Mouse (Mus musculus) retina, adult 2 months (tissue): ENCODE data around the gene Olfr291.
A peak's percentile ranks its signal among the peaks of the same experiment; 100 is the strongest.

ENCODE experiments used
- DNase-seq: peaks from one replicate; pipeline ENCODE4 v3.0.0-alpha.2; 2012; ENCODE audit warnings: low read depth, low spot score

The Olfr291 gene

GRCm38 (mm10) chr7:84853253-84853652 is at the start of gene Olfr291:
TSS of gene Olfr291 (plus strand) at chr7:84853553.
- no peak for DNase-seq

- no peak for DNase-seq
Measured at GRCm38 (mm10) chr7:84805224-84805623, 48.1 kb upstream of the Olfr291 start.

DNA sequence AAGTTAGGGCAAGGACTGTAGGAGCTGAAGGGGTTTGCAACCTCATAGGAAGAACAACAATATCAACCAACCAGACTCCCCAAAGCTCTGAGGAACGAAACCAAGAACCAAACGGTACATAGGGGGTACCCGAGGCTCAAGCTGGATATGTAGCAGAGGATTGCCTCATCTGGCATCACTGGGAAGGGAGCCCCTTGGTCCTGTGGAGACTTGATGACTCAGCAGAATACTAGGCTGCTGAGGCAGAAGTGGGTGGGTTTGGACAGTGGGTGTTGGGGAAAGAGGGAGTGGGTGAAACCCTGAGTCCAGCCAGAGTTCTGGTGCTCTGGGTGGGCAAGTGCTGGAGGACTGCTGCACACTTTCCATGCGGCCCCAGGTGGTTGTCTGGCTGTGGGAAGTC is 47.2 kb upstream of the Olfr291 start:
- no peak for DNase-seq

GRCm38 (mm10) chr7:84884530-84884929 is 31.2 kb downstream of the Olfr291 start:
- peak; percentile 0 for DNase-seq
